Mouse (Mus musculus) layer of hippocampus, adult 9-10 months (tissue): ENCODE measurements around the gene Morn1.

Experiments
- DNase-seq: peaks from one replicate; pipeline ENCODE4 v3.0.0; 2022; ENCODE audit warnings: low spot score

Morn1 gene

GRCm38 (mm10) chr4:155190275-155190674 lies 103.9 kb downstream of the Morn1 start:
- DNase-seq, result no peak
